Mouse (Mus musculus) bone marrow macrophage, adult 2 months (primary cell): ENCODE measurements around the gene Vtn. TPM values are rescaled to one million over a fixed set of nuclear protein-coding genes. Genes with fewer than 3 reads are reported as not detected.
"Not testable (repeated sequence)": the region's sequence is repeated elsewhere in the genome, so short reads cannot be mapped to it uniquely, and the experiment has no call there.

Source experiments
- H3K27ac ChIP-seq: 2 replicates; pipeline ENCODE4 v1.5.1; 2012; ENCODE audit warnings: low read depth, low read length; ENCODE audit not compliant: insufficient read depth
- H3K4me1 ChIP-seq: 2 replicates; pipeline ENCODE4 v1.6.1; 2012; ENCODE audit warnings: low read length; ENCODE audit not compliant: control insufficient read depth, insufficient read depth
- H3K4me3 ChIP-seq: 2 replicates; pipeline ENCODE4 v1.5.1; 2012; ENCODE audit warnings: mild to moderate bottlenecking, low read length, moderate library complexity; ENCODE audit not compliant: insufficient read depth
- CTCF ChIP-seq: IDR thresholded peaks from 2 replicates; pipeline ENCODE4 v1.5.1; 2012; ENCODE audit warnings: low read depth, mild to moderate bottlenecking, low read length, moderate library complexity
- POLR2A ChIP-seq: IDR thresholded peaks from 2 replicates; pipeline ENCODE4 v1.6.1; 2012; ENCODE audit warnings: mild to moderate bottlenecking, low read depth, low read length, borderline replicate concordance
- polyA plus RNA-seq: library from polyadenylated mRNA; stranded (reverse); fragments of >200 nt; gene quantifications from 2 replicates; pipeline ENCODE4 v1.2.4, GENCODE M21; 2012; ENCODE audit not compliant: missing spikeins, insufficient read depth, insufficient read length

Vtn gene
- polyA plus RNA-seq, 1 experiment: not detected

- TF ChIP-seq POLR2A (no peak), CTCF (0 out of 2 replicates have a peak, but pooled peaks have one; percentile 27)
- Histone ChIP-seq H3K4me1 (peaks cover 9% of the 10 kb centered on the region), H3K4me3 (no peak overlapping the region), H3K27ac (no peak overlapping the region)
Observed at GRCm38 (mm10) chr11:78515549-78516325, 16.8 kb downstream of the Vtn start.

- H3K4me1 ChIP-seq: no peaks in the 10 kb centered on the region
- TF ChIP-seq POLR2A: no peak
- TF ChIP-seq CTCF: no peak
- no peak overlapping the region for H3K4me3 ChIP-seq
- H3K27ac ChIP-seq: no peak overlapping the region
Observed at GRCm38 (mm10) chr11:78518931-78519330, 20.0 kb downstream of the Vtn start.

GRCm38 (mm10) chr11:78521880-78522279 is 23.0 kb downstream of the Vtn start:
- Histone ChIP-seq H3K4me3 (no peak overlapping the region), H3K27ac (no peak overlapping the region), H3K4me1 (peaks cover 6% of the 10 kb centered on the region; the same call in 1 of the 2 replicates)
- TF ChIP-seq POLR2A: no peak
- no peak for TF ChIP-seq CTCF

GRCm38 (mm10) chr11:78522481-78522997 is 23.6 kb downstream of the Vtn start:
- peaks cover 6% of the 10 kb centered on the region; the same call in 1 of the 2 replicates for H3K4me1 ChIP-seq
- H3K4me3 ChIP-seq: no peak overlapping the region
- H3K27ac ChIP-seq: no peak overlapping the region
- TF ChIP-seq POLR2A: no peak
- TF ChIP-seq CTCF: no peak

GRCm38 (mm10) chr11:78523241-78523955 is 24.5 kb downstream of the Vtn start:
- H3K27ac ChIP-seq: no peak overlapping the region
- H3K4me1 ChIP-seq: peaks cover 6% of the 10 kb centered on the region; the same call in 1 of the 2 replicates
- no peak overlapping the region for H3K4me3 ChIP-seq
- TF ChIP-seq CTCF: no peak
- TF ChIP-seq POLR2A: no peak

- no peak overlapping the region for H3K4me3 ChIP-seq
- no peak overlapping the region for H3K27ac ChIP-seq
- no peak for TF ChIP-seq CTCF
- no peak for TF ChIP-seq POLR2A
- H3K4me1 ChIP-seq: peaks cover 6% of the 10 kb centered on the region; the same call in 1 of the 2 replicates
Observed at GRCm38 (mm10) chr11:78524838-78525237, 25.9 kb downstream of the Vtn start.

GRCm38 (mm10) chr11:78528714-78529113 is 29.8 kb downstream of the Vtn start:
- peaks cover 10% of the 10 kb centered on the region for H3K4me1 ChIP-seq
- H3K4me3 ChIP-seq: no peak overlapping the region
- TF ChIP-seq POLR2A (no peak), CTCF (no peak)
- no peak overlapping the region for H3K27ac ChIP-seq

GRCm38 (mm10) chr11:78530001-78530400 is 31.1 kb downstream of the Vtn start:
- TF ChIP-seq POLR2A: no peak
- TF ChIP-seq CTCF: no peak
- Histone ChIP-seq H3K4me1 (peaks cover 10% of the 10 kb centered on the region), H3K4me3 (no peak overlapping the region), H3K27ac (no peak overlapping the region)

- H3K27ac ChIP-seq: no peak overlapping the region
- TF ChIP-seq POLR2A (no peak), CTCF (no peak)
- no peak overlapping the region for H3K4me3 ChIP-seq
- H3K4me1 ChIP-seq: peaks cover 7% of the 10 kb centered on the region
Observed at GRCm38 (mm10) chr11:78531046-78531445, 32.2 kb downstream of the Vtn start.

- H3K4me3 ChIP-seq, H3K27ac ChIP-seq, H3K4me1 ChIP-seq: not testable (repeated sequence)
Observed at GRCm38 (mm10) chr11:78531515-78531914, 32.6 kb downstream of the Vtn start.
